Mouse (Mus musculus) heart, adult 2 months (tissue): ENCODE results near the gene Ptpn13. TPM values are rescaled to one million over a fixed set of nuclear protein-coding genes. Genes with fewer than 3 reads are reported as not detected.

ENCODE experiments used
- DNase-seq, 2 experiments: peaks; one replicate each; pipeline ENCODE4 v3.0.0; 2021
- H3K27ac ChIP-seq: fragments of 200-600 bp; 2 replicates; pipeline ENCODE4 v1.8.1; 2022
- H3K27me3 ChIP-seq: fragments of 200-500 bp; 2 replicates; pipeline ENCODE4 v1.6.1; 2012; ENCODE audit warnings: mild to moderate bottlenecking, low read length, inconsistent platforms, mixed read lengths; ENCODE audit not compliant: control insufficient read depth, insufficient read depth
- H3K36me3 ChIP-seq: fragments of 200-500 bp; 2 replicates; pipeline ENCODE4 v1.6.1; 2012; ENCODE audit warnings: low read length, inconsistent platforms; ENCODE audit not compliant: control insufficient read depth, insufficient read depth
- H3K4me1 ChIP-seq: fragments of 200-500 bp; 2 replicates; pipeline ENCODE4 v1.6.1; 2011; ENCODE audit warnings: low read length; ENCODE audit not compliant: control insufficient read depth, insufficient read depth
- H3K4me3 ChIP-seq: fragments of 200-600 bp; 2 replicates; pipeline ENCODE4 v1.8.1; 2022
- H3K79me2 ChIP-seq: fragments of 200-500 bp; replicated peaks from 2 replicates; pipeline ENCODE4 v1.6.1; 2012; ENCODE audit warnings: mild to moderate bottlenecking, inconsistent platforms, low read length, moderate library complexity, mixed read lengths; ENCODE audit not compliant: control insufficient read depth, insufficient read depth
- H3K9ac ChIP-seq: fragments of 200-500 bp; 2 replicates; pipeline ENCODE4 v1.6.1; 2012; ENCODE audit warnings: low read depth, mild to moderate bottlenecking, control low read depth, inconsistent platforms, low read length, mixed read lengths
- CTCF ChIP-seq: fragments of 200-600 bp; IDR thresholded peaks from 2 replicates; pipeline ENCODE4 v1.8.1; 2022; ENCODE audit warnings: antibody characterized with exemption, mild to moderate bottlenecking, moderate library complexity
- EP300 ChIP-seq: fragments of 200-500 bp; IDR thresholded peaks from 2 replicates; pipeline ENCODE4 v1.6.1; 2011; ENCODE audit warnings: low read depth, low read length, control low read depth; ENCODE audit not compliant: insufficient read depth
- POLR2A ChIP-seq: fragments of 200-500 bp; IDR thresholded peaks from 2 replicates; pipeline ENCODE4 v1.6.1; 2011; ENCODE audit warnings: mild to moderate bottlenecking, low read depth, low read length, control low read depth; ENCODE audit not compliant: insufficient read depth
- WGBS: fragments of 180-500 bp; shearing (Covaris S2); methylation state at CpG from one replicate; pipeline ENCODE4 v1.1.7; 2018; 5-methylcytosine and 5-hydroxymethylcytosine counted together
- intact Hi-C: fragments of 180-260 bp; cut with DNase I; formaldehyde crosslinking; loops from one replicate; pipeline ENCODE4 v1.15.1; 2025
- polyA plus RNA-seq: library from polyadenylated mRNA; depleted of rRNA; stranded (reverse); fragments of >200 nt; gene quantifications from 2 replicates; pipeline ENCODE4 v1.2.3, GENCODE M21; 2012
- total RNA-seq, 2 experiments: library from RNA; stranded (reverse); gene quantifications; 2 replicates each; pipeline ENCODE4 v1.2.3; 2021

The Ptpn13 gene
- total and polyA plus RNA-seq, 3 experiments = 2.1 to 5.8 (median 5.3) TPM

GRCm38 (mm10) chr5:103526668-103527436 lies 101.9 kb downstream of the Ptpn13 start:
- no peak overlapping the region for H3K27ac ChIP-seq
- no peaks in the 10 kb centered on the region for H3K36me3 ChIP-seq
- intact Hi-C loops = no loop called here
- H3K79me2 ChIP-seq = no peaks in the 10 kb centered on the region
- no peaks in the 10 kb centered on the region for H3K4me1 ChIP-seq
- no peak overlapping the region for H3K9ac ChIP-seq
- no peak overlapping the region for H3K4me3 ChIP-seq
- 88% methylated on average over 20 of the region's 20 CpGs for WGBS
- TF ChIP-seq CTCF = no peak
- DNase-seq = no peak
- no peaks in the 10 kb centered on the region for H3K27me3 ChIP-seq

- H3K79me2 ChIP-seq = no peaks in the 10 kb centered on the region
- H3K27ac ChIP-seq = no peak overlapping the region
- TF ChIP-seq EP300 (no peak), CTCF (no peak), POLR2A (no peak)
- H3K4me3 ChIP-seq = no peak overlapping the region
- intact Hi-C loops = no loop called here
- no peaks in the 10 kb centered on the region for H3K36me3 ChIP-seq
- WGBS = 69% methylated on average over 6 of the region's 6 CpGs
- H3K9ac ChIP-seq = no peak overlapping the region
- no peak for DNase-seq
- no peaks in the 10 kb centered on the region for H3K27me3 ChIP-seq
- H3K4me1 ChIP-seq = no peaks in the 10 kb centered on the region
Observed at GRCm38 (mm10) chr5:103527437-103527718, 102.4 kb downstream of the Ptpn13 start.

- intact Hi-C loops = no loop called here
- no peak for DNase-seq
- Histone ChIP-seq H3K4me1 (no peaks in the 10 kb centered on the region), H3K36me3 (no peaks in the 10 kb centered on the region), H3K27ac (no peak overlapping the region), H3K79me2 (no peaks in the 10 kb centered on the region), H3K27me3 (no peaks in the 10 kb centered on the region), H3K4me3 (no peak overlapping the region), H3K9ac (no peak overlapping the region)
- WGBS = 55% methylated on average over 9 of the region's 9 CpGs
- TF ChIP-seq POLR2A (no peak), EP300 (no peak), CTCF (no peak)
Observed at GRCm38 (mm10) chr5:103530214-103530613, 105.2 kb downstream of the Ptpn13 start.

- intact Hi-C loops = no loop called here
Observed at GRCm38 (mm10) chr5:103532841-103533390, 107.9 kb downstream of the Ptpn13 start.

GRCm38 (mm10) chr5:103534454-103534853 lies 109.5 kb downstream of the Ptpn13 start:
- intact Hi-C loops = no loop called here

More at GRCm38 (mm10) chr5:103532841-103533390, 107.9 kb downstream of the Ptpn13 start:
- no peak overlapping the region for H3K4me3 ChIP-seq
- DNase-seq = no peak
- no peaks in the 10 kb centered on the region for H3K36me3 ChIP-seq
- H3K79me2 ChIP-seq = no peaks in the 10 kb centered on the region
- H3K27me3 ChIP-seq = no peaks in the 10 kb centered on the region
- no peaks in the 10 kb centered on the region for H3K4me1 ChIP-seq
- H3K9ac ChIP-seq = no peak overlapping the region
- no peak for TF ChIP-seq EP300
- no peak for TF ChIP-seq CTCF
- no peak for TF ChIP-seq POLR2A
- no peak overlapping the region for H3K27ac ChIP-seq
- 79% methylated on average over 11 of the region's 11 CpGs for WGBS

GRCm38 (mm10) chr5:103537429-103537828 lies 112.4 kb downstream of the Ptpn13 start:
- TF ChIP-seq EP300 (no peak), CTCF (no peak), POLR2A (no peak)
- intact Hi-C loops = loop anchor here (5.0 kb wide), 1 partner anchor 180 kb away; no protein-coding TSS in a partner anchor

More at GRCm38 (mm10) chr5:103534454-103534853, 109.5 kb downstream of the Ptpn13 start:
- H3K27ac ChIP-seq = no peak overlapping the region
- H3K27me3 ChIP-seq = no peaks in the 10 kb centered on the region
- H3K4me1 ChIP-seq = no peaks in the 10 kb centered on the region
- DNase-seq = no peak
- 61% methylated on average over 3 of the region's 3 CpGs for WGBS
- H3K36me3 ChIP-seq = no peaks in the 10 kb centered on the region
- no peak overlapping the region for H3K4me3 ChIP-seq
- no peak overlapping the region for H3K9ac ChIP-seq
- TF ChIP-seq CTCF = peak; percentile 33
- no peak for TF ChIP-seq EP300
- no peaks in the 10 kb centered on the region for H3K79me2 ChIP-seq

More at GRCm38 (mm10) chr5:103537429-103537828, 112.4 kb downstream of the Ptpn13 start:
- DNase-seq = no peak
- Histone ChIP-seq H3K79me2 (no peaks in the 10 kb centered on the region), H3K4me1 (no peaks in the 10 kb centered on the region), H3K9ac (no peak overlapping the region), H3K27ac (no peak overlapping the region), H3K27me3 (no peaks in the 10 kb centered on the region), H3K36me3 (no peaks in the 10 kb centered on the region), H3K4me3 (no peak overlapping the region)
- WGBS = 79% methylated on average over 4 of the region's 4 CpGs
